Mouse (Mus musculus): ENCODE results near the gene Tuba3a. TPM values are rescaled to one million over a fixed set of nuclear protein-coding genes. Genes with fewer than 3 reads are reported as not detected.

The Tuba3a gene
- total RNA-seq, 2 experiments from 2014 or later: not detected

GRCm38 (mm10) chr6:125231117-125232044 lies 54.5 kb downstream of the Tuba3a start, which contains the start of gene Tapbpl:
TSS of gene Tapbpl (minus strand) at chr6:125231860.
- no peak for TF ChIP-seq CTCF (conservative IDR thresholded peaks at IDR 0.05)
- peak within 1 kb of the TSS; percentile 69 for H3K4me3 ChIP-seq
- peak in 1 of 2 experiments; percentile 51 for DNase-seq (ENCODE audit: low spot score in 2 of 2)
- peak within 1 kb of the TSS; percentile 90 for H3K27ac ChIP-seq

- Histone ChIP-seq H3K27ac (peak overlapping the region; percentile 90; the same call in 1 of the 2 replicates), H3K4me3 (no peak overlapping the region)
- no peak for TF ChIP-seq CTCF (conservative IDR thresholded peaks at IDR 0.05)
- DNase-seq (ENCODE audit: low spot score in 2 of 2): no peak
These were observed 55.3 kb downstream of the Tuba3a start for GRCm38 (mm10) chr6:125230571-125230970.

Small RNA genes within 50 kb of the gene (microRNA-seq; reads per million reads assigned to microRNA genes)
- 0 reads per million in 2 experiments for gene Mir8113

Other genes starting within 250 kb of the Tuba3a start
- gene Ing4, start 246.3 kb downstream of the Tuba3a start, total RNA-seq (2021): 10 to 100 TPM; 60.1 to 63.2 TPM
- gene Acrbp, start 236.4 kb downstream of the Tuba3a start, total RNA-seq (2021): 10 to 100 TPM; 15.9 to 19.2 TPM
- gene Lpar5, start 218.1 kb downstream of the Tuba3a start, total RNA-seq (2021): 1 to 10 TPM in 1 of 2 experiments, under 1 TPM in 1; 0.61 to 1.1 TPM
- gene Chd4, start 190.1 kb downstream of the Tuba3a start, total RNA-seq (2021): 100 to 1,000 TPM; 176 to 185 TPM
- gene Nop2, start 154.1 kb downstream of the Tuba3a start, total RNA-seq (2021): 10 to 100 TPM; 30.8 to 31.7 TPM
- 10 to 100 TPM; 69.9 to 71.9 TPM for gene Iffo1, start 140.8 kb downstream of the Tuba3a start, total RNA-seq (2021)
- gene Gapdh, start 119.6 kb downstream of the Tuba3a start, total RNA-seq (2021): 1,000 to 10,000 TPM; 2,438 to 2,531 TPM
- gene Ncapd2, start 94.3 kb downstream of the Tuba3a start, total RNA-seq (2021): 10 to 100 TPM; 24.3 to 28.5 TPM
- gene Mrpl51, start 94.2 kb downstream of the Tuba3a start, total RNA-seq (2021): 10 to 100 TPM; 70.8 to 75.3 TPM
- 10 to 100 TPM; 83.5 to 83.6 TPM for gene Vamp1, start 70.5 kb downstream of the Tuba3a start, total RNA-seq (2021)
- gene Tapbpl, start 54.2 kb downstream of the Tuba3a start, total RNA-seq (2021): 1 to 10 TPM; 3.2 to 4.2 TPM
- not detected for gene Cd27, start 49.0 kb downstream of the Tuba3a start, total RNA-seq (2021)
- gene Ltbr, start 27.8 kb upstream of the Tuba3a start, total RNA-seq (2021): 1 to 10 TPM; 6.6 to 9.8 TPM
- gene Scnn1a, start 34.6 kb upstream of the Tuba3a start, total RNA-seq (2021): 1 to 10 TPM; 4.3 to 5.2 TPM
- gene Tnfrsf1a, start 63.3 kb upstream of the Tuba3a start, total RNA-seq (2021): 10 to 100 TPM; 12.0 to 12.1 TPM
- gene Plekhg6, start 94.8 kb upstream of the Tuba3a start, total RNA-seq (2021): under 1 TPM in 1 of 2 experiments, not detected in 1; 0.17 TPM
- gene Cd9, start 208.7 kb upstream of the Tuba3a start, total RNA-seq (2021): 10 to 100 TPM; 57.1 to 60.0 TPM